Mouse (Mus musculus): ENCODE data around the gene Ptpre. TPM values are rescaled to one million over a fixed set of nuclear protein-coding genes. Genes with fewer than 3 reads are reported as not detected.
A peak's percentile ranks its signal among the peaks of the same experiment; 100 is the strongest.

Gene Ptpre
- total and polyA plus RNA-seq, 3 experiments, result 2.3 to 6.9 (median 3.7) TPM

- Histone ChIP-seq H3K4me1 (ENCODE audit: control insufficient read depth in 1 of 2, insufficient read depth in 2 of 2) (peaks cover 4 to 38% of the 10 kb centered on the region in 2 experiments), H3K27me3 (replicated peaks) (no peaks in the 10 kb centered on the region), H3K27ac (ENCODE audit: insufficient read depth, low read depth) (no peak overlapping the region), H3K36me3 (replicated peaks in 1 of 2; ENCODE audit: control insufficient read depth in 1 of 2, insufficient read depth in 1 of 2, low read length in 1 of 2) (peaks cover 0 to 6% of the 10 kb centered on the region in 2 experiments), H3K79me2 (replicated peaks; ENCODE audit: control insufficient read depth, extremely low read depth, insufficient read depth, poor library complexity, severe bottlenecking) (peaks cover 39% of the 10 kb centered on the region), H3K9me3 (replicated peaks; ENCODE audit: low read length) (no peaks in the 10 kb centered on the region), H3K9ac (ENCODE audit: insufficient read depth, low read depth) (peak overlapping the region; percentile 77), H3K4me3 (replicated peaks in 1 of 3; ENCODE audit: low read depth in 2 of 3, low read length in 2 of 3, poor library complexity in 1 of 3) (peak overlapping the region; percentile 31 to 52 (median 51)), H3K4me2 (ENCODE audit: insufficient read depth, low read depth, poor library complexity, severe bottlenecking) (peak overlapping the region; percentile 76)
- in situ Hi-C loops (cut with MboI; ENCODE audit: low pct_ligation_motif_present, low pct_unique_long_range_greater_than_20kb, low sequenced_read_pairs), result no loop called here
- TF ChIP-seq TCF12 (IDR thresholded peaks at IDR 0.05; ENCODE audit: low read depth, low read length) (peak; percentile 45), MYC (IDR thresholded peaks at IDR 0.05; ENCODE audit: low read depth, low read length) (no peak), POLR2AphosphoS2 (IDR thresholded peaks at IDR 0.05; ENCODE audit: low read depth, low read length) (no peak), EP300 (IDR thresholded peaks at IDR 0.05; ENCODE audit: low read length) (0 out of 2 replicates have a peak, but pooled peaks have one; percentile 29), SMC3 (IDR thresholded peaks at IDR 0.05; ENCODE audit: low read depth, low read length) (no peak), E2F4 (IDR thresholded peaks at IDR 0.05; ENCODE audit: insufficient replicate concordance, low read depth, low read length) (no peak), TBP (conservative IDR thresholded peaks at IDR 0.05; ENCODE audit: low read depth, low read length) (no peak), ZNF384 (IDR thresholded peaks at IDR 0.05; ENCODE audit: low read depth, low read length) (no peak), GABPA (IDR thresholded peaks at IDR 0.05; ENCODE audit: insufficient replicate concordance, low read depth, low read length) (no peak), JUND (conservative IDR thresholded peaks at IDR 0.05; ENCODE audit: low read depth, low read length) (no peak), BHLHE40 (IDR thresholded peaks at IDR 0.05; ENCODE audit: low read depth, low read length) (peak; percentile 56), IRF4 (IDR thresholded peaks at IDR 0.05; ENCODE audit: low read depth, low read length) (no peak), NELFE (IDR thresholded peaks at IDR 0.05; ENCODE audit: low read depth, low read length) (no peak), MEF2A (IDR thresholded peaks at IDR 0.05; ENCODE audit: borderline replicate concordance, low read depth, low read length) (peak; percentile 80), POLR2A (IDR thresholded peaks at IDR 0.05; ENCODE audit: low read depth, low read length) (no peak), NRF1 (IDR thresholded peaks at IDR 0.05; ENCODE audit: low read depth, low read length) (no peak), KAT2A (IDR thresholded peaks at IDR 0.05; ENCODE audit: insufficient replicate concordance, low read length) (no peak), ELF1 (IDR thresholded peaks at IDR 0.05; ENCODE audit: low read depth, low read length) (no peak)
- dilution Hi-C loops (cut with MboI; ENCODE audit: extremely low pct_ligation_motif_present, extremely low pct_unique_long_range_greater_than_20kb, low sequenced_read_pairs), result no loop called here
- DNase-seq (ENCODE audit: extremely low read depth), result no peak
Measured at GRCm38 (mm10) chr7:135716968-135717557, 179.8 kb downstream of the Ptpre start.

DNA sequence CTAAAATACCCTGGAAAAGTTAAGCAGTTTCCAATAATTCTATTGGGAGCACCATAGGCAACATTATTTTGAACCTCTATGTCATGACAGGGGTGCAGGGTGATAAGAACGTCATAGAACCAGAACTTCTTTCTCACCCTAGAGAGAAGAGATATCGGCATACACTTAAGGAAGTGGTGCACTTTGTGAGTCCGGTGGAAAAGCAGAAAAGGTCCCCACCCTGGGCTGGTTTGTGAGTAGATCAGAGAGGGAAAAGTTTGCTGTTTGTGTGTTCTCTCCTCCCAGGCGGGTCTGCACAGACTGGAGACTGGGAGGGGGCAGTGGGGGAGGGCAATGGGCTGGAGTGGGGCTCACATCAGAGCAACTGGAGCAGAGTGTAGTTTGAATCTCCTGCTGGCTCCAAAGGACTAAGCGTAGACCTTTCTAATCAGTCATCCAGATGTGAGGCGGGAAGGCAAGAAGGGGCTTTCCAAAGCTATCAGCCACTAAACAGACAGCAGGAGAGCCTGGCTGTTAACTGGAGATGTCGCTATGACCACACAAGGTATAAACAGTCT lies 184.2 kb downstream of the Ptpre start:
- DNase-seq (ENCODE audit: extremely low read depth), result no peak
- dilution Hi-C loops (cut with MboI; ENCODE audit: extremely low pct_ligation_motif_present, extremely low pct_unique_long_range_greater_than_20kb, low sequenced_read_pairs) (no loop called here), in situ Hi-C loops (cut with MboI; ENCODE audit: low pct_ligation_motif_present, low pct_unique_long_range_greater_than_20kb, low sequenced_read_pairs) (no loop called here)
- Histone ChIP-seq H3K79me2 (replicated peaks; ENCODE audit: control insufficient read depth, extremely low read depth, insufficient read depth, poor library complexity, severe bottlenecking) (no peaks in the 10 kb centered on the region), H3K9me3 (replicated peaks; ENCODE audit: low read length) (no peaks in the 10 kb centered on the region), H3K4me1 (ENCODE audit: control insufficient read depth in 1 of 2, insufficient read depth in 2 of 2) (peaks cover 5 to 36% of the 10 kb centered on the region in 2 experiments), H3K4me2 (ENCODE audit: insufficient read depth, low read depth, poor library complexity, severe bottlenecking) (peak overlapping the region; percentile 84), H3K4me3 (replicated peaks in 1 of 3; ENCODE audit: low read depth in 2 of 3, low read length in 2 of 3, poor library complexity in 1 of 3) (no peak overlapping the region), H3K27ac (ENCODE audit: insufficient read depth, low read depth) (no peak overlapping the region), H3K36me3 (replicated peaks in 1 of 2; ENCODE audit: control insufficient read depth in 1 of 2, insufficient read depth in 1 of 2, low read length in 1 of 2) (no peaks in the 10 kb centered on the region), H3K9ac (ENCODE audit: insufficient read depth, low read depth) (peak overlapping the region; percentile 70), H3K27me3 (replicated peaks) (peaks cover 5% of the 10 kb centered on the region)
- TF ChIP-seq TBP (conservative IDR thresholded peaks at IDR 0.05; ENCODE audit: low read depth, low read length), result 0 out of 2 replicates have a peak, but pooled peaks have one; percentile 15
- TF ChIP-seq ZMIZ1 (IDR thresholded peaks at IDR 0.05; ENCODE audit: low read depth, low read length), result peak; percentile 28; the same call in 1 of the 2 replicates
- TF ChIP-seq EP300 (IDR thresholded peaks at IDR 0.05; ENCODE audit: low read length), result no peak
- peak; percentile 28; the same call in 1 of the 2 replicates for TF ChIP-seq POLR2A (IDR thresholded peaks at IDR 0.05; ENCODE audit: low read depth, low read length)
- TF ChIP-seq CTCF (conservative IDR thresholded peaks at IDR 0.05 in 1 of 2, IDR thresholded peaks at IDR 0.05 in 1 of 2; ENCODE audit: low read depth in 2 of 2, low read length in 2 of 2), result peak in 1 of 2 experiments; percentile 20; a peak in 1 of 4 replicates
